Mouse (Mus musculus) C2C12 (cell line): ENCODE measurements at regions not wholly inside any gene's neighbourhood (a gene's known extent, or its start where the extent isn't known, plus 50 kb on each side); places are given as distances from the start of the nearest gene placed in this dataset.

ENCODE experiments used
- H3K27me3 ChIP-seq: one replicate; pipeline ENCODE4 v1.6.1; 2011; ENCODE audit not compliant: control insufficient read depth, insufficient read depth, insufficient read length
- H3K36me3 ChIP-seq: one replicate; pipeline ENCODE4 v1.6.1; 2011; ENCODE audit not compliant: control insufficient read depth, insufficient read depth
- H3K4me3 ChIP-seq: one replicate; pipeline ENCODE4 v1.5.1; 2011; ENCODE audit warnings: mild to moderate bottlenecking, control low read depth; ENCODE audit not compliant: poor library complexity, insufficient read depth, severe bottlenecking
- H3K79me2 ChIP-seq: one replicate; pipeline ENCODE4 v1.6.1; 2011; ENCODE audit not compliant: control insufficient read depth, insufficient read depth
- H3K79me3 ChIP-seq: one replicate; pipeline ENCODE4 v1.6.1; 2011; ENCODE audit warnings: low read depth, control low read depth
- H3ac ChIP-seq: one replicate; pipeline ENCODE3; 2011; ENCODE audit warnings: low read depth; ENCODE audit not compliant: control insufficient read depth, insufficient read length
- CEBPB ChIP-seq: IDR thresholded peaks from one replicate; pipeline ENCODE4 v1.6.1; 2011; ENCODE audit warnings: low read depth, mild to moderate bottlenecking, control low read depth, moderate library complexity
- CTCF ChIP-seq: IDR thresholded peaks from one replicate; pipeline ENCODE4 v1.5.1; 2011; ENCODE audit not compliant: control insufficient read depth, insufficient read depth, insufficient read length
- FOSL1 ChIP-seq: IDR thresholded peaks from one replicate; pipeline ENCODE4 v1.8.0; 2011; ENCODE audit warnings: mild to moderate bottlenecking, low read length; ENCODE audit not compliant: poor library complexity, insufficient read depth, severe bottlenecking
- MAX ChIP-seq: IDR thresholded peaks from one replicate; pipeline ENCODE4 v1.6.1; 2011; ENCODE audit warnings: mild to moderate bottlenecking, control low read depth
- MYOD1 ChIP-seq: IDR thresholded peaks from one replicate; pipeline ENCODE4 v1.6.1; 2011; ENCODE audit warnings: low read depth; ENCODE audit not compliant: control insufficient read depth, insufficient read length
- MYOG ChIP-seq: IDR thresholded peaks from one replicate; pipeline ENCODE4 v1.6.1; 2011; ENCODE audit not compliant: control insufficient read depth, insufficient read length; ENCODE audit errors: extremely low read depth
- USF1 ChIP-seq: IDR thresholded peaks from one replicate; pipeline ENCODE4 v1.6.1; 2011; ENCODE audit warnings: low read depth, mild to moderate bottlenecking, control low read depth, moderate library complexity

DNA sequence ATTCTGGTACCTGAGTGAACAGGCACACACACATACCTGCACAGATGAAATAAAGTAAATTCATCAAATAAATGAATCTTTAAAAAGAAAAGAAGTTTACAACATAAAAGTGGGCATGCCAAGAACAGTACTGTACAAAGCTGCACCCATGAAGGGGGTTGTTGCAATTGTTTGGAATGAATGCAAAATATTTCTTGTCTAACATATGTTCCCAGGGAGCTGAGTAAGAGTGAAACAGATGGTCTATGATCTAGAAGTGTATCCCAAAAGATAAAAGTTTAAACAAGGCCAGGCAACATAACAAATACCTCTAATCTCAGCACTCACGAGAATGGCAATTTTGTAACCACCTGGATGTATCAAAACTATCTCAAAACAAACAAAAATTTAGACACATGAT is 1685.5 kb upstream of the Dsel start:
- Histone ChIP-seq H3K36me3 (no peaks in the 10 kb centered on the region), H3ac (no peak overlapping the region), H3K79me3 (no peaks in the 10 kb centered on the region), H3K79me2 (no peaks in the 10 kb centered on the region), H3K4me3 (no peak overlapping the region), H3K27me3 (no peaks in the 10 kb centered on the region)
- TF ChIP-seq USF1 (no peak), CTCF (no peak)

DNA sequence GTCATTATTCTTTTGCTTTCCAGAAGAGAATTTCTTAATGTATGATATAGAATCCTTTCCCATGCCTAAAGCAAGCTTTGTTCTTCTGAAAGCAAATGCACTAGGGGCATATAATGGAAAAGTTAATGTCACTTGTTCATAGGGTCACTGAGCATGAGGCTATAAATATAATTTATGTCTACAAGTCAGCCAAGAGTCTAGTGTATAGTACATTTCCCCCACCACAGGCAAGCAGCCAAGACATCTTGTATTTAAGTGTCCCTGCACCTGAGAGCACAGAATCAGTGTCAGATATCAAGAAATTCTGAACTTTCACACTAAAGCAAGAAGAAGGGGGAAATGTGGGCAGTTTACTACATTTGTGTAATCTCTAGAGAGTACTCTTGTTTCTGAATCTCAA is 1675.3 kb upstream of the Dsel start:
- H3ac ChIP-seq = no peak overlapping the region
- no peaks in the 10 kb centered on the region for H3K36me3 ChIP-seq
- no peak overlapping the region for H3K4me3 ChIP-seq
- no peaks in the 10 kb centered on the region for H3K27me3 ChIP-seq
- no peak for TF ChIP-seq CTCF
- no peak for TF ChIP-seq MYOG
- TF ChIP-seq MYOD1 = no peak
- TF ChIP-seq MAX = no peak
- TF ChIP-seq FOSL1 = no peak
- no peak for TF ChIP-seq CEBPB
- TF ChIP-seq USF1 = no peak
- no peaks in the 10 kb centered on the region for H3K79me3 ChIP-seq
- no peaks in the 10 kb centered on the region for H3K79me2 ChIP-seq

DNA sequence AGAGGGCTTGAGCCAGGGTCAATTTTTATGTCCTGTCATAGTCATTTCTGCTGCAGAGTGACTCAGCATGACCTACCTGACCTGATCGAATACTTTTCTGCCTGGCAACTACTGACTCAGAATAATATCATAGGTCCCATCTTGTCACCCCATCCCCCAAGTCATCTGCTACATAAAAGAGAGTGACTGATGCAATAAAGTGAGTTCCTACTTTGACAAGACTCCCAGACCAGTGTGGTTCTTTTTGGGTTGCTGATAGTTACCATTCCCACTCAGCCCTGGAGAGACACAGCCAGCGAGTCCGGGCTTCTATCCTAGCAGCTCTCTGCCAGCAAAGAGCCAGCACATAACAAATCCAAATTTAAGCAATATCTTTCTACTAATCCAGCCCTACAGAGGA is 1665.8 kb upstream of the Dsel start:
- Histone ChIP-seq H3ac (no peak overlapping the region), H3K4me3 (no peak overlapping the region), H3K79me3 (no peaks in the 10 kb centered on the region), H3K79me2 (no peaks in the 10 kb centered on the region), H3K27me3 (no peaks in the 10 kb centered on the region), H3K36me3 (no peaks in the 10 kb centered on the region)
- TF ChIP-seq USF1 (no peak), CEBPB (peak; percentile 58), FOSL1 (no peak), CTCF (no peak)

DNA sequence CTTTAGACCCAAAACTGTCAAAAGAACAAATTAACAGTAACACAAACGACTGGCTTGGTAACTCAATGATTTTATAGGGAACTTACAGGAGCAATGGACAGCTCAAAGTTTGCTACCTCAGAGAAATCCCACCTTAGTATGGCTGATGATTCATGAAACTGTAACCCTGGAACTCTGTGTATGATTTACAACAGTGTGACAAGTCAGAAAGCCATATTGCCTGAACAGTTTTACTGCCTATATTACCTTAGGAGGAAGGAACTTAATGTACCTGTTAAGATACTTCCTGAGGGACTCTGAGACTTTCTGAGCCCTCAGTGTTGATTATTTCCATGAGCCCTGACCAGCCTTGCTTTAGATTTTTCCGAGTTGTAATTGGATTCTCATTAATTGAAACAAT is 1631.3 kb upstream of the Dsel start:
- Histone ChIP-seq H3K36me3 (no peaks in the 10 kb centered on the region), H3K79me3 (no peaks in the 10 kb centered on the region), H3K79me2 (no peaks in the 10 kb centered on the region), H3K4me3 (no peak overlapping the region), H3K27me3 (no peaks in the 10 kb centered on the region), H3ac (no peak overlapping the region)
- no peak for TF ChIP-seq MAX
- no peak for TF ChIP-seq FOSL1
- no peak for TF ChIP-seq MYOD1
- TF ChIP-seq USF1 = no peak
- no peak for TF ChIP-seq CEBPB
- TF ChIP-seq MYOG = no peak
- no peak for TF ChIP-seq CTCF

DNA sequence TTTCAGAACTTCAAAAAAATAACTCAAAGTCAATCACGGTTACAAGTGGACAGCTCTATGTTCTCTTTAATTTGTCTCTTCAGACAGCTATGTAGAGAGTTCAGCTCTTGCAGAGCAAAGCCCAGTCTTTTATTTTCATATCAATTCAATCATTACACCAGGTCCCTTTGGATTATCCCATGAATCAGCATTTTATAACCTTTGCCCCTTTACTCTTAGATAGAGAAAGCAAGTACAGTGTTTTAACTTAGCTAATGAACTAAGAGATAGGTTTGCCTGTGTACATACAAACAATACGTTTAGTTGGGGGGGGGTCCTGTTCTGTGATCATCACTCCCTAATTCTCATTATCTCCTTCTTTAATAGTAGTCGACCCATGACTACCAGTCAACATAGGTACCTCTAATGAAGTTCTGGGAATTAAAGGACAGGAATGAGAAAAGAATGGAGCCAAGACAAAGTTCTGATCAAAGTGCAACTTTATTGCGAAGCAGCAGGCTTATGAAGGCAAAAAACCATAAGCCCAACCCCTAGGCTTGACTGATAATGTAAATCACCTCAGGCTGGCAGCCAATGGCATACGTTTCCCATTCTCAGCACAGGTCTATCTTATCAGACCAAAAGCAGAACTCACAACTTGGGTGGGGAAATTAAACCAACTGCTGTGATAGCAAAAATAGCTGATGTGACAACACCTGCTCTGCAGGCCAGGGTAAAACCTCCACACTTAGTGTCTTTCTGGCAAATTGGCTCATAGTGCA is 1625.7 kb upstream of the Dsel start:
- no peaks in the 10 kb centered on the region for H3K79me3 ChIP-seq
- TF ChIP-seq MAX = no peak
- TF ChIP-seq USF1 = no peak
- TF ChIP-seq CEBPB = no peak
- TF ChIP-seq FOSL1 = no peak
- TF ChIP-seq MYOD1 = no peak
- no peak for TF ChIP-seq MYOG
- no peak for TF ChIP-seq CTCF
- H3K79me2 ChIP-seq = no peaks in the 10 kb centered on the region
- H3K36me3 ChIP-seq = no peaks in the 10 kb centered on the region
- no peak overlapping the region for H3ac ChIP-seq
- H3K27me3 ChIP-seq = no peaks in the 10 kb centered on the region
- no peak overlapping the region for H3K4me3 ChIP-seq
